Mouse (Mus musculus): ENCODE measurements around the gene A930033H14Rik. TPM values are rescaled to one million over a fixed set of nuclear protein-coding genes. Genes with fewer than 3 reads are reported as not detected.

The A930033H14Rik gene
- polyA plus RNA-seq, 1 experiment: 1.4 TPM

DNA sequence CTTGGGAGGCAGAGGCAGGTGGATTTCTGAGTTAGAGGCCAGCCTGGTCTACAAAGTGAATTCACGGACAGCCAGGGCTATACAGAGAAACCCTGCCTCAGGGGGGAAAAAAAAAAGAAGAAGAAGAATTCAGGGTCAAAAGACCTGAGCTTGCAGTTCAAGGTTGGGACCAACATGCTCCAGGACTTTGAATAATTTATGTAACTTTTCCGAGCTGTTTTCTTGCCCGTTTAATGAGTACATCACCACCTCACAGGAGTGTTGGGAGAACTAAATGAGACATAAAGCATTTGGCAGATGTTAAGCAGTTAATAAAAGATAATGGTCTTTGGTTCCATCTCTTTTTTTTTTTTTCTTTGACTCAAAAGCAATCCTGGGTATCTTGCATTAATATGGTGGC is 51.4 kb downstream of the A930033H14Rik start:
- H3K27me3 ChIP-seq (ENCODE audit: control insufficient read depth, insufficient read depth, low read length): no peaks in the 10 kb centered on the region
- no peak overlapping the region for H3K27ac ChIP-seq (ENCODE audit: control insufficient read depth, insufficient read depth, low read depth, low read length)
- H3K36me3 ChIP-seq (ENCODE audit: control insufficient read depth, insufficient read depth, low read length): no peaks in the 10 kb centered on the region
- no peak overlapping the region for H3K4me3 ChIP-seq (ENCODE audit: control insufficient read depth, low read depth, low read length)
- peaks cover 3% of the 10 kb centered on the region for H3K4me1 ChIP-seq (ENCODE audit: control insufficient read depth, insufficient read depth, low read length)
- TF ChIP-seq CTCF (IDR thresholded peaks at IDR 0.05; ENCODE audit: control insufficient read depth, insufficient read depth, insufficient replicate concordance, low read depth, low read length): no peak

DNA sequence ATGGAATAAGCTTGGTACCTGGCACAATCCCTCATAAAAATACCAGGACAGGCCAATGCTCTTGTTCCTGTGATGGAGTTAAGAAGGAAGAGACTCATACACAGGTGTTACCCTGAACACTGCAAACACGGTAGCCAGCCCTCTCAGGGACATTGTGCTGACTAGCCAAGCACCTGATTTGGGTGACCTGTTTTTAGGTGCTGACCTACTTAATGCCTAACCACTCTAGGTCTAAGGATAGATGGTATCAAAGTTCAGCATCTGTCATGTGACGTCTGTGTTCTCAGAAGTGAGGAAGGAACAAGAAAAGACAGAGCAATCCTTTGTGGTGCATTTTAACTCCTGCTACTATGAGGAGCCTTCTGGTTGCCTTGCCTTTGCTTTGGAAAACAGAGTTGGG is 52.0 kb downstream of the A930033H14Rik start:
- Histone ChIP-seq H3K27ac (ENCODE audit: control insufficient read depth, insufficient read depth, low read depth, low read length) (no peak overlapping the region), H3K4me3 (ENCODE audit: control insufficient read depth, low read depth, low read length) (no peak overlapping the region), H3K36me3 (ENCODE audit: control insufficient read depth, insufficient read depth, low read length) (no peaks in the 10 kb centered on the region), H3K27me3 (ENCODE audit: control insufficient read depth, insufficient read depth, low read length) (no peaks in the 10 kb centered on the region), H3K4me1 (ENCODE audit: control insufficient read depth, insufficient read depth, low read length) (peaks cover 2% of the 10 kb centered on the region; the same call in 1 of the 2 replicates)
- no peak for TF ChIP-seq CTCF (IDR thresholded peaks at IDR 0.05; ENCODE audit: control insufficient read depth, insufficient read depth, insufficient replicate concordance, low read depth, low read length)

Other genes with a start within 250 kb of the A930033H14Rik start
- 20.0 and 22.4 TPM in 2 replicates for gene Rhobtb1, start 61.7 kb downstream of the A930033H14Rik start, polyA plus RNA-seq (2012; rRNA removed)
- 49.2 and 49.5 TPM in 2 replicates for gene Cdk1, start 139.8 kb upstream of the A930033H14Rik start, polyA plus RNA-seq (2012; rRNA removed)
- 3.4 and 3.6 TPM in 2 replicates for gene Ank3, start 185.7 kb upstream of the A930033H14Rik start, polyA plus RNA-seq (2012; rRNA removed)